Mouse (Mus musculus) megakaryocyte, embryonic 14.5 days (primary cell): ENCODE measurements around the gene Fig4.

Source experiments
- FLI1 ChIP-seq: IDR thresholded peaks from 2 replicates; pipeline ENCODE4 v1.6.1; 2012; ENCODE audit warnings: low read length, inconsistent platforms, mixed read lengths
- GATA1 ChIP-seq: IDR thresholded peaks from 3 replicates; pipeline ENCODE4 v1.6.1; 2012; ENCODE audit warnings: mixed read lengths, low read length, inconsistent platforms, borderline replicate concordance

- TF ChIP-seq GATA1 (no peak), FLI1 (no peak)
Observed at GRCm38 (mm10) chr10:41245028-41245427, 58.0 kb downstream of the Fig4 start.
